Mouse (Mus musculus): Measurements from ENCODE around the gene Tmem208. TPM values are rescaled to one million over a fixed set of nuclear protein-coding genes. Genes with fewer than 3 reads are reported as not detected.

Gene Tmem208
- total and polyA plus RNA-seq, 3 experiments: 94.5 to 149 TPM; not detected in 1

DNA sequence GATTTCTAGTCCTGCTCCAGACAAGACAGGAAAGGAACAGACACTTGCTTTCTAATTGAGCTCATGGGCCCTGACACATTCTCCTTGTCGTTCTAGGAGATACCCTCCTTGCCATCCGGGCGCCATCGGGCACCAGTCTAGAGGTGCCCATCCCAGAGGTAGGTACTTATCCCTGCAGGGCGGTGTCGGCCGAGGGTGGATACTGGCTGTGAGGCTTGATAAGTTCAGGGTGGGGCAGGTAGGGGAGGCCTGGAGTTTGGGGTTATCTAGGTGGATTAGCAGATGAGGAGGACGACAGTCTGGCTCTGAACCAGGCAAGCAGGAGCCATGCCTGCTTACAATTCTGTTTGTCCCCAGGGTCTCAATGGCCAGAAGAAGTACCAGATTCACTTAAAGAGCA lies 26.2 kb upstream of the Tmem208 start:
- peak overlapping the region; percentile 16 for H3K9ac ChIP-seq (ENCODE audit: control insufficient read depth, low read depth, low read length, poor library complexity, severe bottlenecking)
- peaks cover 34% of the 10 kb centered on the region for H3K79me2 ChIP-seq (ENCODE audit: control insufficient read depth, insufficient read depth, low read length, poor library complexity)
- H3K4me3 ChIP-seq (ENCODE audit: control insufficient read depth in 1 of 2, insufficient read depth in 1 of 2, low read depth in 2 of 2, low read length in 2 of 2): peak overlapping the region; percentile 0 to 12; a peak in 1 of 4 replicates
- H3K27ac ChIP-seq (ENCODE audit: control insufficient read depth, low read depth, low read length): peak overlapping the region; percentile 51
- peak; percentile 56 for DNase-seq (ENCODE audit: low read depth, low spot score)
- H3K36me3 ChIP-seq (ENCODE audit: control insufficient read depth in 1 of 2, insufficient read depth in 2 of 2, low read length in 2 of 2): peaks cover 18 to 48% of the 10 kb centered on the region in 2 experiments
- TF ChIP-seq MAFK (IDR thresholded peaks at IDR 0.05; ENCODE audit: borderline replicate concordance, low read depth, low read length) (no peak), ZMIZ1 (IDR thresholded peaks at IDR 0.05; ENCODE audit: low read depth, low read length) (no peak), CHD1 (IDR thresholded peaks at IDR 0.05; ENCODE audit: low read depth, low read length) (0 out of 2 replicates have a peak, but pooled peaks have one; percentile 8), TBP (IDR thresholded peaks at IDR 0.05; ENCODE audit: low read depth, low read length) (no peak), MAZ (IDR thresholded peaks at IDR 0.05; ENCODE audit: low read depth, low read length) (no peak), BHLHE40 (IDR thresholded peaks at IDR 0.05; ENCODE audit: borderline replicate concordance, low read depth, low read length) (no peak), HCFC1 (IDR thresholded peaks at IDR 0.05; ENCODE audit: low read depth, low read length) (no peak), JUND (IDR thresholded peaks at IDR 0.05; ENCODE audit: low read depth, low read length) (no peak), POLR2AphosphoS5 (IDR thresholded peaks at IDR 0.05; ENCODE audit: borderline replicate concordance, low read depth, low read length) (no peak), POLR2A (IDR thresholded peaks at IDR 0.05; ENCODE audit: control insufficient read depth in 1 of 2, insufficient read depth in 1 of 2, low read depth in 1 of 2, low read length in 2 of 2, poor library complexity in 1 of 2) (peak in 1 of 2 experiments; percentile 9; a peak in 1 of 4 replicates), GATA1 (IDR thresholded peaks at IDR 0.05; ENCODE audit: low read depth, low read length) (peak; percentile 66), MYB (IDR thresholded peaks at IDR 0.05; ENCODE audit: low read depth, low read length) (no peak), NRF1 (IDR thresholded peaks at IDR 0.05; ENCODE audit: insufficient read depth, low read depth, low read length, poor library complexity, severe bottlenecking) (no peak), SMC3 (IDR thresholded peaks at IDR 0.05; ENCODE audit: low read depth, low read length) (no peak), MAX (IDR thresholded peaks at IDR 0.05; ENCODE audit: low read length) (no peak), UBTF (IDR thresholded peaks at IDR 0.05; ENCODE audit: borderline replicate concordance, insufficient read depth, low read depth, low read length) (no peak), ETS1 (IDR thresholded peaks at IDR 0.05; ENCODE audit: low read depth, low read length) (peak; percentile 15; the same call in 1 of the 2 replicates), MXI1 (IDR thresholded peaks at IDR 0.05; ENCODE audit: low read depth, low read length) (no peak), EP300 (IDR thresholded peaks at IDR 0.05; ENCODE audit: low read depth in 1 of 2, low read length in 2 of 2) (peak; percentile 55 to 77), RCOR1 (IDR thresholded peaks at IDR 0.05; ENCODE audit: low read depth, low read length) (peak; percentile 17; the same call in 1 of the 2 replicates), USF2 (IDR thresholded peaks at IDR 0.05; ENCODE audit: borderline replicate concordance in 1 of 2, insufficient read depth in 1 of 2, low read depth in 1 of 2, low read length in 2 of 2) (no peak), TCF12 (IDR thresholded peaks at IDR 0.05; ENCODE audit: low read depth, low read length) (peak; percentile 74; the same call in 1 of the 2 replicates), CHD2 (IDR thresholded peaks at IDR 0.05; ENCODE audit: low read length) (no peak), USF1 (IDR thresholded peaks at IDR 0.05; ENCODE audit: low read depth, low read length) (no peak), E2F4 (IDR thresholded peaks at IDR 0.05; ENCODE audit: borderline replicate concordance, low read depth, low read length) (no peak), TAL1 (IDR thresholded peaks at IDR 0.05; ENCODE audit: low read length) (peak; percentile 42), ZKSCAN1 (IDR thresholded peaks at IDR 0.05; ENCODE audit: low read depth, low read length) (no peak)
- peaks cover 11 to 46% of the 10 kb centered on the region in 2 experiments for H3K4me1 ChIP-seq (ENCODE audit: control insufficient read depth in 1 of 2, insufficient read depth in 2 of 2, low read length in 2 of 2)
- no peaks in the 10 kb centered on the region for H3K27me3 ChIP-seq (ENCODE audit: control insufficient read depth in 1 of 2, insufficient read depth in 2 of 2, low read length in 2 of 2)
- no peaks in the 10 kb centered on the region for H3K9me3 ChIP-seq (replicated peaks; ENCODE audit: insufficient read depth, low read length)
